Mouse (Mus musculus): ENCODE measurements around the gene Tmem207.
"Not testable (repeated sequence)": the region's sequence is repeated elsewhere in the genome, so short reads cannot be mapped to it uniquely, and the experiment has no call there.

The Tmem207 gene

DNA sequence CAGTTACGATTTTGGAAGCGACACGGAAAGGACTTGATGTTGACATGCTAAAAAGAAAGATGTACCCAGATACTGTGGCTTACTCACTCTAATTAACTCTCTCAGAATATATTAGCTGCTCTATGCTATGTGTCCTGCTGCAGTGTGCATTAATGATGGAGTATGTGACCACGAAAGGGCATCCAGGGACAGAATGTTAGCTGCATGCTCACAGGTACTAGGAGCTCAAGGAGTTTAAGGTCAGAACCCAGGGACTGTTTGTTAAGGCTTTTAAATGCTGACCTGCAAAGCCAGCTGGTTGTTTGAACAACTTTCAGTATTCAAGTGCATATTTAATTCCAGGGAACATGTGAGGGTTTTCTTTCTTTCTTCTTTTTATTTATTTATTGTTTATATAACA lies at the start of gene Tmem207:
Gene Tmem207, minus strand, starts transcription at position 101 of the 400 bp plus-strand sequence.
- DNase-seq, result no peak

DNA sequence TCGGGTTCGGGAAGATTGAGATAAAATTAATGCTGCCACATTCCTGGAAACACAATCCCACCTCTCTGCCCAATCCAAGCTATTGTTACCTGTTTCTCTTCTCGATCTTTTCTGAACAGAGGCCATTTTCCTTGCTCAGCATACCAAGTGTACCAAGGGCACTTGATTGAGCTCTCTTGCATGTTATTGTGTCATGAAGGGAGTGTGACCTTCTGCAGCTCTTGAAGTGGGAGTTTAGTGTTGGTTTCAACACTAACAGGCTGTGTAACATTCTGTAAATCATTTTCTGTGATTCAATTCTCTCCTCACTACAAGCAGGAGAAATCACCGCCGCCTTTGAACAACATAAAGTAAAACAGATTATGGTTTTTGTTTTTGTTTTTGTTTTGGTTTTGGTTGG lies 47.6 kb upstream of the Tmem207 start:
- DNase-seq, result no peak

DNA sequence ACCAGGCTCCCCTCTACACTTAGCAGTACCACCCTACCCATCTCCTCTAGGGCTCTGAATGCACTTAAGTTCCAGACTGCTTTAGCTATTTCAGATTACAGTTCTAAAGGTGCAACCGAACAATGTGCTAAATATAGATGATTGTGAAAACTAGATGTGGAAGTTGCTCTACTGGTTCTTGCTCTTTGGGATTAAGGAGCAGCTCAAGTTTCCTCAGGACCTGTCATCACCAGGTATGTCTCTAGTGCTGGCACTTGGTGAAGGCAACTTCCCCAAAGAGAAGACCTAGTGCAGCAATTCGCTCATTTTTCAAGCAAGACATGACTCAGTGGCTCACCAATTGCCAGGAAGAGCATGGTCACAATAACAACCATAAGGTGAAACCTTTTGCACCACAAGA lies 45.3 kb upstream of the Tmem207 start:
- DNase-seq, result no peak

GRCm38 (mm10) chr16:26569387-26569978 lies 42.9 kb upstream of the Tmem207 start:
- DNase-seq, result no peak

GRCm38 (mm10) chr16:26562771-26563170 lies 36.2 kb upstream of the Tmem207 start:
- no peak for DNase-seq

DNA sequence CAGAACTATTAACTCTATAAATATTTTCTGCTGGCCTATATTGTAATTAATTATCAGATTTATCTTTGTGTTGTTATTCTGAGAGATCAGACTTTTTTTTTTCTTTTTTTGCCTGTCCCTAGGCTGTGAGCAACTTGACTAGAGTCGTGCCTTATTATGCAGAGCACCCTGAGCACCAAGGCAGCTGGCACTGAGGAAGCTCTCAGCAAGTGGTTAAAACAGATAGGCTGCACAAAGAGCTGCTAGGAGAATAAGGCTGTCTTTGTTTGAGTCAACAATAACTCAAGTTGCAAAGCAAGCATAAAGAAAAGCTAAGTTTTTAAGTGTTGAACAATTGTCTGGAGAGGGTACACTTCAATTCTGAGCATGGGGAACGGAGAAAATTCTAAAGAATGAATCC lies 35.2 kb upstream of the Tmem207 start:
- DNase-seq, result no peak

DNA sequence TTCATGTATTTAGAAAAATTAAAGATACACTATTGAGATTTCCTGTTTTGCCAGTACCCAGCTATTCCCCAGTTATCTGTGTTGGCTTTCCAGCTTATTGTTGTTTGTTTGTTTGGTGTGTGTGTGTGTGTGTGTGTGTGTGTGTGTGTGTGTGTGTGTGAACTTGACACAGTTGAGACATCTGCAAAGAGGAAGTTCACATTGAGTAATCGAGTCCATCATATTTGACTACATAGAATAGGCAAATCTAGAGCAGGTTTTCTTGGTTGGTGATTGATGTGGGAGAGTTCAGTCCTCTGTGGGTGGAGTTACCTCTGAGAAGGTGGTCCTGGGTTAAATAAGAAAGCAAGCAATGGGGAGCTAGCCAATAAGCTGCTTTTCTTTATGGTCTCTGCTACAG lies 32.2 kb upstream of the Tmem207 start:
- no peak for DNase-seq

- no peak for DNase-seq
Observed at GRCm38 (mm10) chr16:26552234-26552633, 25.7 kb upstream of the Tmem207 start.

DNA sequence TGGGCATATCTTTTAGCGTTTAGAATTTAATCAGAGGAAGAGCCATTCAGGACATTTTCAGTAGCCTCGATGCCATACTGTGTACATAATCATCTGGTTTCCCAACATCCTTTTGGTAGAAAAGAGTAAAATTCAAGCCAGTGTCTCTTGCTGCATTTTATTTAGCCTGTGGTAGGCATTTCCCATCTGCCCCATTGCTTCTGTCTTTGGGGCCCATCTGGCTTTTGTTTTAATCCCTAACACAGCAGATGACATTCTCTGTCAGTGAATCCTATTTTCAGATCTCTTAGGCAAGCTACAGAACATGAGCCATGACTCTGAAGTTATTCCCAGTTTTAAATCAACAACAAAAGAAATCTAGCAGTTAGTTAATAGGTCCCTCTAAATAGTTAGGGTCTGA lies 22.7 kb upstream of the Tmem207 start:
- no peak for DNase-seq

GRCm38 (mm10) chr16:26546879-26547206 lies 20.3 kb upstream of the Tmem207 start:
- DNase-seq, result no peak

GRCm38 (mm10) chr16:26546170-26546878 lies 19.8 kb upstream of the Tmem207 start:
- DNase-seq, result no peak

GRCm38 (mm10) chr16:26532287-26532686 lies 5.7 kb upstream of the Tmem207 start:
- no peak for DNase-seq

DNA sequence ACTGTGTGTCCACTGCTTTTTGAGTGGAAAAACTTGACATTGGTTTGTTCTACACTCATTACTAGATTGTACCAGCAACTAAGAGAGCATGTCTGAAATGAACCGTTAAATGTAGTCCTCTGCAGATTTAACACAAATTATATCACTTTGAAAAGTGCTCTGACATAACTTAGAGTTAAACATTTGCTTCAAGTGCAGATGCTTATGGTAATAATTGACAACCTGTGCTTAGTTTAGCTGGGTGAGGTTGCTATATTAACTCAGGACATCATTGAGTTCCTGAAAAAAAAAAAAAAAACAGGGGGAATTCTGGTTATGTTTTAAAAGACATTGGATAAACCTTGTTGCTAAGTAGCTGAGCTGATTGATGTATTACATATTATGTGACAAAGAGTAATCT lies 3.9 kb upstream of the Tmem207 start:
- no peak for DNase-seq

DNA sequence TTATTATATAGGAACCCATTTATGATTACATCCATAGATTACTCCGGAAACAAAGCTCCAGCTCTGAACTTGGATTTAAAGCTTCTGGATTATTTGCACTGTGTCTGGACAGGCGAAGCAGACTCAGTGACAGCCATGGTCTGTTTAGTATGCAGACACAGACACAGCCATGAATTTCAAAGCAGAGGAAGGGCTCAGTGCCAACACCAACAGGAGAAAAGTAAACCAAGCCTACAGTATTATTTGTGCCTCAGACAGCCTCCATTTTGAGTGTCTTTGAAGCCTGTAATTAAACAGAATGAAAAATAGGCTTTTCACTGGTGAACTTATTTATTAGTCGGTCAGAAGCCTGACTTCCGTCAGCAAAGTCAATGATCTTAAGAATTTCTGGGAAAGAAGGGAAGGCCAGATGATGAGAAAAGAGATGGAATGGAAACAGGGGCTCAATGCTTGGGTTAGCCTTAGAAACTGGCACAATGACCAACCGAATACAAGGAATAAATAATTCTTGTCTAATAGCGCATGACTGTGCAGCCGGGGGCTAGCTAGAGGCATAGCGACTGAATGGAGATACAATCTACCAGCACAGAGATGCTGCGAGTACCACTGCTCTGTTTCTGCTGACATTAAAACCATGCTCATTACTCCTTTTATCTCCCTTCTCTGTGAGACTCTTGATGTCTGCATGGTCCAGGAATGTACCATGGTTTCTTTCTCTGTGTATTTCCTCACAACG lies 1.5 kb upstream of the Tmem207 start:
- no peak for DNase-seq

DNA sequence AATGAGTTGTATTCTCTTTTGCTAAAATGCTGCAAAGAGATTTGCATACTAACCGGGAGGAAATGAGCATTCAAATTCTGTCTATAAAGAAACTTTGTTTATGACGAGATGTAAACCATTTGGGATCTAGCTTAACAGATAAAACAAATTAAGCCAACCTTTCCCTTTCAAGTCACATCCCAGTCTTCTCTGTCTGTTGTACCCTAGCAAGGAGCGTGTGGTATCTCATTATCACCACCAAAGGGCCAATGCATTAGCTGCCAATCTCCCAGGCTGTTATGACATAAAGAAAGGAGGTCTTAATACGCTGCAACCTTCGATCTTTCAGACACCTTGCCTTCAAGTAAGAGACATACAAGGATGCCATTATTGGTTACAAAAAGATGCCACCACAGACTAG lies 737 bp downstream of the Tmem207 start:
- DNase-seq, result no peak

DNA sequence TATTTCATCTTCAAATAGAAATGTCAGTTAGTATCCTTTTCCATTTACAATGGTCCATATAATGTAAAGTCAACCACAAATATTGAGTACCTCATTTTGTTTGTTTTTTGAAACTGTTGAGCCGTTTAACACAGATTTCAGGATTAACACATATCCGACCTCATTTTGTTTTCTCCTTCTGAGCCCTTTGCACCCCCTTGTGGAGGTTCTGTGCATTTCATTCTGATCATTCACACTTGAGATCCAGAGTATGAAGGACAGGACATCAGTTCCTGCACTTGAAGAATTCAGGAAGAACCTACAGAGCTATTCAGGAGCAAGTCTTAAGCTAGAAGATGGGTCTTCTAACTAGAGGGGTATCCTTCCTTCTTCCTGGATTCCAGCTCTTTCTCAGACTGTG lies 7.0 kb downstream of the Tmem207 start:
- no peak for DNase-seq

- DNase-seq, result no peak
Observed at GRCm38 (mm10) chr16:26504961-26505360, 21.6 kb downstream of the Tmem207 start.

DNA sequence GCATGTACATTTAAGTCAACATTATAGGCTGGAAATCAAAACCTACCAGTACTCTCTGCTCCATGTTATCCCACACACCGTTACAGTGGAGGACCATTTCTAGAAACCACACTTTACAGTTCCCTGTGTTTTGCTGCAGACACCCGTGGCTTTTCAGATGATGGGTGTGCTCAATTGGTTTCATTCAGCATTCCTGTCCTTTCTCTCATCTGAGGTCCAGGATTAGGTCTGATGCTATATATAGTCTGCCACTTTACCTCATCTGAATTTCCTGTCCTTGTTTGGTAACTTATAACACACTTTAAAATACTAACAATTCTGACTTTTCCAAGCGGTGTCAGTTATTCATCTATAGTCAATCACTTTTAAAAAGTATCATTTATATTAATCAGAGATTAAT lies 25.8 kb downstream of the Tmem207 start:
- DNase-seq, result no peak

GRCm38 (mm10) chr16:26499705-26500104 lies 26.9 kb downstream of the Tmem207 start:
- DNase-seq, result not testable (repeated sequence)

DNA sequence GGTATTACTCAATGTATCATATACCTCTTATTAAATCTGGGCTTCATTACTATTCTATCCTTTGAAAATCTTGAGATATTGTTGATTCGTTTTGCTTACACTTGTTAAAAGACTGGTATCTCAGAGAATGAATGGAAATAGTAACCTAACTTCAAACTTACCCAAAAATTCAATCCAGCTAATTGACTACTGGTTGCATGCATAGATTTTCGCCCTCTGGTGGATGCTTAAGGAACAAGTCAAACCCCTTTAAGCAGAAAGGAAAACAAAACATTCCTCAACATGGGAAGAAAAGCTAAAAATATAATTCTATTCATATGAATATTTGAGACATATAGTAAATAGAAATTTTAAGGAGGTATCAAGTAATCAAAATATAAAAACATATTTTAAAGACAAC lies 30.8 kb downstream of the Tmem207 start:
- no peak for DNase-seq

DNA sequence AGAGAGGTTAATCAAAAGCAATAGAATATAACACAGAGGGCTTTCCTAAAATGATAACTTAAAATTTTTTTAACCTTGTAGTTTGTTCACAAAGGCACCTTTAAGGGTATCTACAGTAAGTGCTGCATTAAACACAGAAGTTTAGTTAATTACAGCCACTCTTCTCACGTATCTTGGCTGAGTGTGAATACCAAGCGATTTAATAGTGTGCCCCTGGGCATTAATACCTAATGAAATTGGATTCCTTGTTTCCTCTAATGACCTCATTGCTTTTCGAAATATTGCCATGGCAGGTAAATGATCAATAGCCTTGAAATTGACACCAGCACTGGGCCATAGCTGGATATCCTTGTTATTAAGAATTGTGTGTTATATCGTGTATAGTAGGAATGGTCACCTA lies 55.3 kb downstream of the Tmem207 start:
- no peak for DNase-seq

GRCm38 (mm10) chr16:26466535-26466934 lies 60.0 kb downstream of the Tmem207 start:
- DNase-seq, result no peak

DNA sequence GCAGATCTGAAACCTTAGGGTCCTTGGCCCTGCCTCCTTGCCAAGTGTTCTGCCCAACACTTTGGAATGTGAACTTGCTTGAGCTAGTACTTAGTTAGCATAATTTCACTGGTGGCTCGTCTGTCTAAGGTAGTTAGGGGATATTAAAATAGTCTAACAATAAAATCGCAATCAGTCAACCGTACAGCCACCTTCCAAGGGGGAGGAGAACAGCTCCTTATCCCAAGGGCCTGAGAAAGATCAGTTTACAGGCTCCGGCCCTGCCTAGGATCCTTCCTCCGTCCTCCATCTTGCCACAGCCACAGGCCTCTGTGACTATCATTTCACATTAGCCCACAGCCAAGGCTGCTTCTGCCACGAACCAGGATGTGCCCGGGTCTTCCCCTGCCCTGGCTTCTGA lies 63.7 kb downstream of the Tmem207 start, which contains the start of gene Cldn16:
Gene Cldn16, plus strand, starts transcription at position 301 of the 400 bp plus-strand sequence.
- no peak for DNase-seq

GRCm38 (mm10) chr16:26456182-26456581 lies 70.4 kb downstream of the Tmem207 start:
- DNase-seq, result no peak
